8 mouse cellular contexts compared by ENCODE assay signal in genomic region chr2:118882840-118883679, GRCm38 (mm10). TPM values are rescaled to one million over a fixed set of nuclear protein-coding genes. Genes with fewer than 3 reads are reported as not detected.
A peak's percentile ranks its signal among the peaks of the same experiment; 100 is the strongest.
DNase-seq lines count a peak whose midpoint lies in the region; ATAC-seq and TF ChIP-seq lines count a peak whose summit lies in the region.

No protein-coding gene starts in this region.

- no peak for TF ChIP-seq CTCF in heart, adult 2 months (IDR thresholded peaks at IDR 0.05)

- H3K27me3 ChIP-seq in embryonic facial prominence, embryonic 13.5 days: peaks cover 36% of the 10 kb centered on the region
- no peaks in the 10 kb centered on the region for H3K27me3 ChIP-seq in heart, adult 2 months (ENCODE audit: control insufficient read depth, insufficient read depth, low read length)
- peaks cover 22% of the 10 kb centered on the region; the same call in 1 of the 2 replicates for H3K27me3 ChIP-seq in limb, embryonic 15.5 days

- H3K4me1 ChIP-seq in embryonic facial prominence, embryonic 13.5 days: peaks cover 7% of the 10 kb centered on the region; the same call in 1 of the 2 replicates
- peaks cover 2% of the 10 kb centered on the region; the same call in 1 of the 2 replicates for H3K4me1 ChIP-seq in heart, adult 2 months (ENCODE audit: control insufficient read depth, insufficient read depth, low read length)
- H3K4me1 ChIP-seq in limb, embryonic 15.5 days: peaks cover 10% of the 10 kb centered on the region

- WGBS in embryonic facial prominence, embryonic 13.5 days: 2% methylated on average over 32 of the region's 32 CpGs
- 5% methylated on average over 32 of the region's 32 CpGs for WGBS in heart, adult 2 months
- WGBS in limb, embryonic 15.5 days: 3% methylated on average over 32 of the region's 32 CpGs

- H3K36me3 ChIP-seq in embryonic facial prominence, embryonic 13.5 days: peaks cover 10% of the 10 kb centered on the region
- no peaks in the 10 kb centered on the region for H3K36me3 ChIP-seq in heart, adult 2 months (ENCODE audit: control insufficient read depth, insufficient read depth, low read length)
- peaks cover 12% of the 10 kb centered on the region; the same call in 1 of the 2 replicates for H3K36me3 ChIP-seq in limb, embryonic 15.5 days

- no peak for TF ChIP-seq POLR2A in heart, adult 2 months (IDR thresholded peaks at IDR 0.05; ENCODE audit: insufficient read depth, low read depth, low read length)

- peak; percentile 66 for ATAC-seq in embryonic facial prominence, embryonic 13.5 days (ENCODE audit: insufficient number of reproducible peaks, insufficient read depth, low FRiP score, low TSS enrichment, low read depth)
- ATAC-seq in limb, embryonic 15.5 days (ENCODE audit: insufficient number of reproducible peaks, low FRiP score, low TSS enrichment, low read depth): peak; percentile 64

- no peaks in the 10 kb centered on the region for H3K9me3 ChIP-seq in embryonic facial prominence, embryonic 13.5 days
- no peaks in the 10 kb centered on the region for H3K9me3 ChIP-seq in limb, embryonic 15.5 days

- peak overlapping the region; percentile 82 for H3K4me2 ChIP-seq in embryonic facial prominence, embryonic 13.5 days
- peak overlapping the region; percentile 77 for H3K4me2 ChIP-seq in limb, embryonic 15.5 days

- peak; percentile 73 for TF ChIP-seq EP300 in heart, adult 2 months (IDR thresholded peaks at IDR 0.05; ENCODE audit: insufficient read depth, low read depth, low read length)

- intact Hi-C loops in heart, adult 2 months (cut with DNase I): loop anchor here (1.0 to 10.0 kb wide), 8 partner anchors 71 to 618 kb away; partner anchors contain the start of gene Knstrn

- H3K79me2 ChIP-seq in heart, adult 2 months (replicated peaks; ENCODE audit: control insufficient read depth, insufficient read depth, low read length): no peaks in the 10 kb centered on the region

- peak; percentile 93 for DNase-seq in 3134 (ENCODE audit: extremely low read depth, insufficient read length, low spot score)
- DNase-seq in adrenal gland, postnatal 36 days: peak; percentile 92
- peak; percentile 86 to 95 for DNase-seq in heart, adult 2 months
- DNase-seq in kidney, adult 9 months: peak; percentile 85
- peak; percentile 45 to 78 for DNase-seq in monocyte, adult 2 months (ENCODE audit: low read depth in 1 of 2, low spot score in 2 of 2)
- DNase-seq in spleen, postnatal 14 days (ENCODE audit: low spot score in 2 of 2): peak; percentile 81 to 90

- H3K4me3 ChIP-seq in embryonic facial prominence, embryonic 13.5 days: peak overlapping the region; percentile 44
- peak overlapping the region; percentile 45 for H3K4me3 ChIP-seq in heart, adult 2 months
- H3K4me3 ChIP-seq in limb, embryonic 15.5 days: peak overlapping the region; percentile 42

- H3K27ac ChIP-seq in embryonic facial prominence, embryonic 13.5 days: no peak overlapping the region
- no peak overlapping the region for H3K27ac ChIP-seq in heart, adult 2 months
- H3K27ac ChIP-seq in limb, embryonic 15.5 days: no peak overlapping the region

- peak overlapping the region; percentile 76 for H3K9ac ChIP-seq in embryonic facial prominence, embryonic 13.5 days
- peak overlapping the region; percentile 82 for H3K9ac ChIP-seq in heart, adult 2 months (ENCODE audit: low read depth, low read length)
- peak overlapping the region; percentile 40; the same call in 1 of the 2 replicates for H3K9ac ChIP-seq in limb, embryonic 15.5 days

RNA-seq across cellular contexts. Expression of gene Bahd1, which starts 17.1 kb away (rescaled TPM):
- total RNA-seq in adrenal gland, postnatal 36 days (2021): 10 to 100 TPM; 40.3 to 42.3 TPM
- 4.0 and 4.1 TPM in 2 replicates for polyA plus RNA-seq in embryonic facial prominence, embryonic 13.5 days (2015; fragmentation: Nextera tagmentation; extraction: Ambion mirVana)
- total RNA-seq in heart, adult 2 months (2021): 10 to 100 TPM; 14.8 to 20.1 TPM
- 9.5 and 9.9 TPM in 2 replicates for polyA plus RNA-seq in heart, adult 2 months (2012; rRNA removed)
- 5.7 and 6.4 TPM in 2 replicates for polyA plus RNA-seq in limb, embryonic 15.5 days (2015; fragmentation: Nextera tagmentation; extraction: Ambion mirVana)

RNA-seq across cellular contexts. Expression of gene Ivd, which starts 21.3 kb away (rescaled TPM):
- 100 to 1,000 TPM; 171 to 443 TPM for total RNA-seq in adrenal gland, postnatal 36 days (2021)
- 84.8 and 86.6 TPM in 2 replicates for polyA plus RNA-seq in embryonic facial prominence, embryonic 13.5 days (2015; fragmentation: Nextera tagmentation; extraction: Ambion mirVana)
- 100 to 1,000 TPM; 356 to 463 TPM for total RNA-seq in heart, adult 2 months (2021)
- 215 and 327 TPM in 2 replicates for polyA plus RNA-seq in heart, adult 2 months (2012; rRNA removed)
- polyA plus RNA-seq in limb, embryonic 15.5 days (2015; fragmentation: Nextera tagmentation; extraction: Ambion mirVana): 66.7 and 70.7 TPM in 2 replicates

RNA-seq across cellular contexts. Expression of gene Chst14, which starts 43.2 kb away (rescaled TPM):
- total RNA-seq in adrenal gland, postnatal 36 days (2021): 10 to 100 TPM in 1 of 2 experiments, 1 to 10 TPM in 1; 9.7 to 15.0 TPM
- polyA plus RNA-seq in embryonic facial prominence, embryonic 13.5 days (2015; fragmentation: Nextera tagmentation; extraction: Ambion mirVana): 48.8 and 54.9 TPM in 2 replicates
- total RNA-seq in heart, adult 2 months (2021): 1 to 10 TPM; 7.8 to 8.2 TPM
- 9.5 and 10.4 TPM in 2 replicates for polyA plus RNA-seq in heart, adult 2 months (2012; rRNA removed)
- polyA plus RNA-seq in limb, embryonic 15.5 days (2015; fragmentation: Nextera tagmentation; extraction: Ambion mirVana): 41.2 and 47.0 TPM in 2 replicates
